Mouse (Mus musculus) forebrain, embryonic 15.5 days (tissue): ENCODE data around the gene Tbc1d10b. TPM values are rescaled to one million over a fixed set of nuclear protein-coding genes. Genes with fewer than 3 reads are reported as not detected.

Experiments
- ATAC-seq: fragments of 200-750 bp; cut with Nextera tagmentation; replicated peaks from 2 replicates; pipeline ENCODE4 v1.8.0; 2017; ENCODE audit warnings: mild to moderate bottlenecking, moderate TSS enrichment, moderate library complexity
- H3K27ac ChIP-seq: fragments of 300-500 bp; sonication (generic); replicated peaks from 2 replicates; pipeline ENCODE4 v1.5.1; 2015; ENCODE audit warnings: mild to moderate bottlenecking, inconsistent platforms
- H3K27me3 ChIP-seq: fragments of 300-500 bp; sonication (generic); 2 replicates; pipeline ENCODE4 v1.6.1; 2015; ENCODE audit warnings: inconsistent platforms
- H3K36me3 ChIP-seq: fragments of 300-500 bp; sonication (generic); 2 replicates; pipeline ENCODE4 v1.6.1; 2015; ENCODE audit warnings: mild to moderate bottlenecking, inconsistent platforms
- H3K4me1 ChIP-seq: fragments of 300-500 bp; sonication (generic); 2 replicates; pipeline ENCODE4 v1.6.1; 2015; ENCODE audit warnings: inconsistent platforms
- H3K4me2 ChIP-seq: fragments of 300-500 bp; sonication (generic); replicated peaks from 2 replicates; pipeline ENCODE4 v1.6.1; 2015; ENCODE audit warnings: mild to moderate bottlenecking, inconsistent platforms
- H3K4me3 ChIP-seq: fragments of 300-500 bp; sonication (generic); 2 replicates; pipeline ENCODE4 v1.5.1; 2015; ENCODE audit warnings: mild to moderate bottlenecking, inconsistent platforms
- H3K9ac ChIP-seq: fragments of 300-500 bp; sonication (generic); replicated peaks from 2 replicates; pipeline ENCODE4 v1.6.1; 2015; ENCODE audit warnings: mild to moderate bottlenecking, inconsistent platforms
- H3K9me3 ChIP-seq: fragments of 300-500 bp; sonication (generic); 2 replicates; pipeline ENCODE4 v1.6.1; 2016; ENCODE audit warnings: inconsistent platforms
- WGBS: fragments of 180-500 bp; shearing (Covaris S2); methylation state at CpG from one replicate; pipeline ENCODE4 v1.1.7; 2015; ENCODE audit warnings: mixed read lengths; 5-methylcytosine and 5-hydroxymethylcytosine counted together
- polyA plus RNA-seq: library from polyadenylated mRNA; unstranded; fragments of >200 nt; fragmentation: Nextera tagmentation; extraction: Ambion mirVana; gene quantifications from 2 replicates; pipeline ENCODE4 v1.2.1, GENCODE M21; 2015

Gene Tbc1d10b
- polyA plus RNA-seq, 1 experiment from 2014 or later, result 33.6 TPM

GRCm38 (mm10) chr7:127211014-127211745 is 2.9 kb upstream of the Tbc1d10b start:
- peaks cover 26% of the 10 kb centered on the region for H3K4me1 ChIP-seq
- no peaks in the 10 kb centered on the region for H3K36me3 ChIP-seq
- H3K9ac ChIP-seq, result no peak overlapping the region
- no peak overlapping the region for H3K27ac ChIP-seq
- no peaks in the 10 kb centered on the region for H3K27me3 ChIP-seq
- WGBS, result 75% methylated on average over 5 of the region's 5 CpGs
- ATAC-seq, result no peak
- H3K9me3 ChIP-seq, result no peaks in the 10 kb centered on the region
- no peak overlapping the region for H3K4me3 ChIP-seq
- H3K4me2 ChIP-seq, result no peak overlapping the region

DNA sequence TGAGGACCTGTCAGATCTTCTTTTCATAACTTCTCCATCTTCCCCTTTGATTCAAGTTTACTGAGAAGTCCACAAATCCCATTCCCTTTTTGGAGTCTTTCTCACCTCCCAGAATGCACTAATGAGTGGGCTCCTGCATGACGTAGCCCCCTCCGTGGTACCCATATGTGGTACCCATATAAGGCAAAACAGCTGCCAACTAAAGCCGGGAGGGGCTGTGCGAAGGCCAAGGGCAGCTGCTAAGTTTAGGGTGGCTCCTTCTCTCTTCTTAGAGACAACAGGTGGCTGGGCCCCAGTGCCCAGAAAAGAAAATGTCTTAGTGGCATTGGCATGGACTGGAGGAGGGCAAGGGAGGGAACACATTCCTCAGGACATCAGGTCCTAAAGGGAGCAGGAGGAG is 2.0 kb upstream of the Tbc1d10b start:
- H3K4me3 ChIP-seq, result no peak overlapping the region
- ATAC-seq, result no peak
- 95% methylated on average over 4 of the region's 4 CpGs for WGBS

GRCm38 (mm10) chr7:127209851-127210250 is 1.6 kb upstream of the Tbc1d10b start:
- H3K4me3 ChIP-seq, result no peak overlapping the region
- H3K9me3 ChIP-seq, result no peaks in the 10 kb centered on the region
- peaks cover 6% of the 10 kb centered on the region; the same call in 1 of the 2 replicates for H3K36me3 ChIP-seq
- peak overlapping the region; percentile 91 for H3K27ac ChIP-seq
- no peaks in the 10 kb centered on the region for H3K27me3 ChIP-seq
- no peak for ATAC-seq
- WGBS, result 75% methylated on average over 5 of the region's 5 CpGs
- H3K9ac ChIP-seq, result no peak overlapping the region
- H3K4me1 ChIP-seq, result peaks cover 35% of the 10 kb centered on the region
- H3K4me2 ChIP-seq, result peak overlapping the region; percentile 87

More for the DNA sequence above, 2.0 kb upstream of the Tbc1d10b start:
- Histone ChIP-seq H3K27ac (no peak overlapping the region), H3K36me3 (peaks cover 2% of the 10 kb centered on the region; the same call in 1 of the 2 replicates), H3K4me2 (no peak overlapping the region), H3K27me3 (no peaks in the 10 kb centered on the region), H3K9me3 (no peaks in the 10 kb centered on the region), H3K4me1 (peaks cover 34% of the 10 kb centered on the region), H3K9ac (no peak overlapping the region)

- 0% methylated on average over 19 of the region's 44 CpGs for WGBS
- H3K9ac ChIP-seq, result peak within 1 kb of the TSS; percentile 90
- H3K4me2 ChIP-seq, result peak within 1 kb of the TSS; percentile 96
- no peaks in the 10 kb centered on the region for H3K27me3 ChIP-seq
- ATAC-seq, result peak; percentile 97
- H3K4me1 ChIP-seq, result peaks cover 40% of the 10 kb centered on the region
- peak within 1 kb of the TSS; percentile 97 for H3K4me3 ChIP-seq
- peak within 1 kb of the TSS; percentile 91 for H3K27ac ChIP-seq
- H3K9me3 ChIP-seq, result no peaks in the 10 kb centered on the region
- H3K36me3 ChIP-seq, result peaks cover 7% of the 10 kb centered on the region; the same call in 1 of the 2 replicates
Measured at GRCm38 (mm10) chr7:127208553-127209438, 528 bp upstream of the Tbc1d10b start, which contains the start of gene Mylpf. Mylpf (plus strand) TSS chr7:127208890.

DNA sequence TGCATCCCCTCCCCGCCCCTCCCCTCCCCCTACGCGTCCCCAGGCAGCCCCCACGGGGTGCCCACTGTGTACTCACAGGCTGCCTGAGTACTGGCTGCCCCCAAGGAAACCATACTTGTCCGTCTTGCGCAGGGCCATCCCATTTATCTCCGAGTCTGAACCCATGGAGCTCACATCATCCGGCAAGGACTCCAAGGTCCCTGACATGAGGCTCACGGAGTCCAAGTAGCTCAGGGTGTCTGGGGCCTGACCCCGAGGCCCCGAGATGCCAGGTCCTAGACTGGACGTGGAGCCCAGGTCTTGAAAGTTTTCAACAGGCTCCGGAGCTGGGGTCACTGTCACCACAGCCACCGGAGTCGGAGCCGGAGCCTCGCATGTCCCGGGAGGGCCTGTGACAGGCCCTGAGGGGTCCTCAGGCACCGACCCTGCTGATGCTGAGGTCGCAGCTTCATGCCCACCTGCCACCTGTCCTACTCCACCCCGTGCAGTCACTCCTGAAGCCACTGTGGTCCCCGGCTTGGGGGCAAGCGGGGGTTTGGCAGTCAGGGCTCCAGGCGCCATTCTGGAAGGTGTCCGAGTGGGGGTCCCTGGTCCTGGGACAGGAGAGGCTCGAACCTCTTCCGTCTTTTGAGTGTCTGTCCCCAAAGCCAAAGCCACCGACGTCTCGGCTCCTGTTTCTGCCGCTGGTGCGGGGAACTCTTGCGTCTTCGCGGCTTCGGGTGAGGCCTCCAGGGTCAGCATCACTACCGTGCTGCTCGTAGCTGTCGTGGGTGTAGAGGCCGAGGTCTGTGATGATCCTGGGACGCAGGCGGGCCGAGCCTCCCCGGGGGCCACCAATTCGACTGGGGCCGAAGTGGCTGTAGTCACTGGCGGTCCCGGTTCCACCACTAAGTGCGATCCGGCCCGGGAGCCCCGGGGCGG is 634 bp downstream of the Tbc1d10b start:
- Histone ChIP-seq H3K27me3 (no peaks in the 10 kb centered on the region), H3K27ac (peak overlapping the region; percentile 73)

GRCm38 (mm10) chr7:127206606-127207005 is 1.7 kb downstream of the Tbc1d10b start:
- WGBS, result 49% methylated on average over 2 of the region's 2 CpGs
- Histone ChIP-seq H3K9ac (peak overlapping the region; percentile 90), H3K4me1 (peaks cover 44% of the 10 kb centered on the region), H3K9me3 (no peaks in the 10 kb centered on the region), H3K4me3 (peak overlapping the region; percentile 97), H3K36me3 (peaks cover 24% of the 10 kb centered on the region), H3K4me2 (peak overlapping the region; percentile 96), H3K27me3 (no peaks in the 10 kb centered on the region), H3K27ac (no peak overlapping the region)
- no peak for ATAC-seq

More for the DNA sequence above, 634 bp downstream of the Tbc1d10b start:
- Histone ChIP-seq H3K9ac (peak overlapping the region; percentile 90), H3K4me1 (peaks cover 44% of the 10 kb centered on the region), H3K4me2 (peak overlapping the region; percentile 96), H3K4me3 (peak overlapping the region; percentile 97), H3K9me3 (no peaks in the 10 kb centered on the region), H3K36me3 (peaks cover 16% of the 10 kb centered on the region)
- WGBS, result under 1% methylated on average over 47 of the region's 53 CpGs
- no peak for ATAC-seq

GRCm38 (mm10) chr7:127196484-127196883 is 11.8 kb downstream of the Tbc1d10b start:
- H3K4me3 ChIP-seq, result peak overlapping the region; percentile 63
- ATAC-seq, result 0 out of 2 replicates have a peak, but pooled peaks have one; percentile 1
- no peaks in the 10 kb centered on the region for H3K27me3 ChIP-seq
- H3K27ac ChIP-seq, result peak overlapping the region; percentile 83
- peaks cover 72% of the 10 kb centered on the region for H3K36me3 ChIP-seq
- H3K4me1 ChIP-seq, result peaks cover 23% of the 10 kb centered on the region
- H3K9me3 ChIP-seq, result no peaks in the 10 kb centered on the region
- 61% methylated on average over 11 of the region's 11 CpGs for WGBS
- peak overlapping the region; percentile 73 for H3K9ac ChIP-seq
- H3K4me2 ChIP-seq, result peak overlapping the region; percentile 83

DNA sequence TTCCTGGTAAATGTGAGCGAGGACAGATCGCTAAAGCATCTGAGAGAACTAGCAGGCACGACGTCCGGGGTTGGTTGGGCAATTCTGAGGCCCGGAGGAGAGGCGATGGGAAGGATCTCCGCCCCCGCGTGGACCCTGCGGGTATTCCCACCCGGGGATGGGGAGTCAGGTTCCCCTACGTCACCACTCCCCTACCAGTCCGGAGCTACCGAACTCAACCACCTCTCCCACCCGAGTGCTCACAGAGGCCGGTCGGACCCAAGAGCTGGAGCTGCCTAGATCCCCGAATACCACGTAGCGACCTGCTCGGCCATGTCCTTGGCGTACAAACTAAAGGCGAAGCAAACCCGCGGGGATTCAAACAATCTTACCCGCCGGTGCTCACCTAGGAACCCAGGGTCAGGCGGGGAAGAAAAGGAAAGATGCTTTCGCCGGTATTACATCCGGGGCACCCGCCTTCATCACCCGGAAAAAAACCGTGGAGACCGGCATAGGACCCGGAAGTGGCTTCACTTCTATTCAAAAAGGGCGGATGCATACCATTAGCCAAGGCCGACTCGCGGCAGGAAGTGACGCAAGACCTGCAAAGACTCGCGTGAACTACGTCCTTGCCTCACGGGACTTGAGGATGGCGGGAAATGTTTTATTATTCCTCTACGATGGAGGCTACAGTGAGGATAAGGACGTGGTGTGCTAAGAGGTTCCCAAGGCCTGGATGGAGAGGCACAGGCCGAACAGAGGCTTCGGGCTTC is 12.5 kb downstream of the Tbc1d10b start, which contains the start of gene Cd2bp2:
Gene Cd2bp2, minus strand, starts transcription at position 507 of the 752 bp plus-strand sequence.
- Histone ChIP-seq H3K27ac (peak within 1 kb of the TSS; percentile 86), H3K4me3 (peak within 1 kb of the TSS; percentile 63), H3K9me3 (no peaks in the 10 kb centered on the region), H3K36me3 (peaks cover 65% of the 10 kb centered on the region), H3K27me3 (no peaks in the 10 kb centered on the region), H3K9ac (peak within 1 kb of the TSS; percentile 73), H3K4me2 (peak within 1 kb of the TSS; percentile 83), H3K4me1 (peaks cover 23% of the 10 kb centered on the region)
- under 1% methylated on average over 51 of the region's 51 CpGs for WGBS
- peak; percentile 98 for ATAC-seq

DNA sequence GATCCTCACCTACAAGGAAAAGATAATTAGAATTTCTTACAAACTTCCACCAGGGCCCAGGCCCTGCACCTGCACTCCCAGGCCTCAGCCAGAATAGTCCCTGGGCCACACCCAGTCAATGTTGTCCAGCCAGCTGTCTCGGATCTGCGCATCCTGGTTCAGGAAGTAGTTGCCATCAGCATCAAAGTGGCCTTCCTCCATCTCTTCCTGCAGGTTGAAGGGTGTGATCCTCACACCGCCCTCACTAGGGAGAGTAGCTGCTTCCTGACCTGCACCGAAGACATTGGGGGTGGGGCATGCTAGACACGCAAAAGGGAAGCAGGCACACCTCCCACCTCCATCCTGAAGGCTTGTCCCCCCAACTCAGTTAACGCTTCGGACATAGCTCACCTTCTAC is 13.6 kb downstream of the Tbc1d10b start:
- Histone ChIP-seq H3K27ac (no peak overlapping the region), H3K9me3 (no peaks in the 10 kb centered on the region), H3K36me3 (peaks cover 54% of the 10 kb centered on the region), H3K4me2 (peak overlapping the region; percentile 83), H3K4me1 (peaks cover 23% of the 10 kb centered on the region), H3K4me3 (peak overlapping the region; percentile 63), H3K9ac (peak overlapping the region; percentile 66; the same call in 1 of the 2 replicates), H3K27me3 (no peaks in the 10 kb centered on the region)
- no peak for ATAC-seq
- 79% methylated on average over 7 of the region's 7 CpGs for WGBS

DNA sequence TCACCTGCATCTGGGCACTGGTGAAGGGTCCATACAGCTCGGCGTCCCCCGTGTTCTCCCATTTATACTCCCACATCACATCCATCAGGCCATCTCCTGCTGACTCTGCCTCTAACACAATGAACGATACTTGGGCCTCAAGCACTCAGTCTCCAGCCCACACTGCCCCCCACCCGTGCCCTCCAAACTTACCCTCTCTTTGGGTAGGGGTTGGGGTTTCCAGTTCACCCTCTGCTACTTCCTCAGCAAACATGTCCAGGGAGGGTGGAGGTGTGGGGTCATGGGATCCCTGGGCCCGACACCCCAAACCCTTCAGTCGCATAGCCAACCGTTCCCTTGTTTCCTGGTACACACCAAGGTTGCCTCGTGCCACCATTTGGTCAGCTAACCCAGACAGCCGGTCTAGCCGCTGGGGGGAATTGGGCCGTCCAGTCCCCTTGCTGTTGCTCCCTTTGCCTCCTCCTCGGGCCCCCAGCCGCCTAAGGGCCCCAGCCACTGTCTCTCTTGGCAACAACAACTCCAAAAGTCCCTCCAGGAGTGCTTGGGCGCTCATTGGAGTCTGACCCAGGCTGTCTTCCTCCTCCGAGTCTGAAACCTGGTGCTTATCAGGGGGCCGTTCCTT is 14.1 kb downstream of the Tbc1d10b start:
- Histone ChIP-seq H3K9ac (0 out of 2 replicates have a peak overlapping the region, but pooled peaks have one; percentile 66), H3K36me3 (peaks cover 49% of the 10 kb centered on the region), H3K27ac (no peak overlapping the region), H3K27me3 (no peaks in the 10 kb centered on the region), H3K9me3 (no peaks in the 10 kb centered on the region), H3K4me1 (peaks cover 23% of the 10 kb centered on the region), H3K4me2 (peak overlapping the region; percentile 83), H3K4me3 (peak overlapping the region; percentile 63; the same call in 1 of the 2 replicates)
- ATAC-seq, result no peak
- 97% methylated on average over 17 of the region's 17 CpGs for WGBS
